Mouse (Mus musculus): Measurements from ENCODE around the gene Tigar. TPM values are rescaled to one million over a fixed set of nuclear protein-coding genes. Genes with fewer than 3 reads are reported as not detected.

The Tigar gene
- total and polyA plus RNA-seq, 2 experiments: 2.4 to 4.2 TPM

DNA sequence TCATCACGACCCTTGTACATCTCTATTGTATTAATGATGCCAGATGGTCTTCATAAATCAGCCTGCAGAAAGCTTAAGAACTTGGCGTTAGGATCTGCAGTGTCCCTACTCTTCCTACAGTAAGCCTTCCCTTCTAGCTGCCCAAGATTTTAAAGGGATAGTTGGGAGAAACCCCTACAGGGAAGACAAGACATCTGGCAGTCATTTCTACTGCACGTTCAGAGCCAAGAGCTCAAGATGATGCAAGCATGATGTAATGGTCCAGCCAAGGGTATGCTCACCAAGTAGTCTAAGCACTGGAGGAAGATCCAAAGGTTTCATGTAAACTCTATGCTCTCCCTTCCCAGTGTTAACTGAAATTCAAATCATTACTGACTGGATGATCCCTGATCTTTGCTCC, 23.4 kb upstream of the Tigar start:
- Histone ChIP-seq H3K9ac (ENCODE audit: low read depth, low read length) (no peak overlapping the region), H3K79me2 (ENCODE audit: control insufficient read depth, insufficient read depth, low read length) (no peaks in the 10 kb centered on the region), H3K27ac (replicated peaks; ENCODE audit: insufficient read depth, low read depth, low read length) (no peak overlapping the region), H3K36me3 (ENCODE audit: control insufficient read depth, insufficient read depth, low read length) (no peaks in the 10 kb centered on the region), H3K27me3 (ENCODE audit: control insufficient read depth, insufficient read depth, low read length) (no peaks in the 10 kb centered on the region), H3K4me3 (ENCODE audit: insufficient read depth, low read depth, low read length) (no peak overlapping the region), H3K4me1 (ENCODE audit: control insufficient read depth, insufficient read depth, low read length) (no peaks in the 10 kb centered on the region)
- TF ChIP-seq CTCF (IDR thresholded peaks at IDR 0.05; ENCODE audit: low read depth, low read length) (no peak), POLR2A (IDR thresholded peaks at IDR 0.05; ENCODE audit: extremely low read depth, insufficient read depth, low read length) (no peak)
- DNase-seq (ENCODE audit: extremely low read depth, low read depth, low spot score): no peak
- WGBS: 63% methylated on average over 3 of the region's 3 CpGs

DNA sequence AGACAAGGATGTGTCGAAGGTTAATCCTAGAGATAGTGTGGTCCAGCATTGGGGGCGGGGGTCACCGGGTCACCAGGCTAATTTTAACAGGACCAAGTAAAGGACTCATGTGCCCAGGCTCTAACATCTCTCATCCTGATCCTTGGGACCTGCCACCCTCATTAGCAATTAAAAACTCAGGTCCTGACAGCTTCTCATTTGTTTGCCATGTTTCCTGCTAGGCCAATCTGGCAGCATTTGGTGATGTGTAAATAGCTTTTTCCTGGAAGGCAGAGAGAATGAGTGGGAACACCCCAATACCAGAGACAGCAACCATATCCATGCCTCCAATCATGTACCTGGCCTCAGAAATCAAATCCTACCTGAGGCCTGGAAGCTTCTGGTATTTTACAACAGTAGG, 22.6 kb upstream of the Tigar start:
- no peak overlapping the region for H3K27ac ChIP-seq (replicated peaks; ENCODE audit: insufficient read depth, low read depth, low read length)
- TF ChIP-seq POLR2A (IDR thresholded peaks at IDR 0.05; ENCODE audit: extremely low read depth, insufficient read depth, low read length) (no peak), CTCF (IDR thresholded peaks at IDR 0.05; ENCODE audit: low read depth, low read length) (no peak)
- no peaks in the 10 kb centered on the region for H3K79me2 ChIP-seq (ENCODE audit: control insufficient read depth, insufficient read depth, low read length)
- no peaks in the 10 kb centered on the region for H3K36me3 ChIP-seq (ENCODE audit: control insufficient read depth, insufficient read depth, low read length)
- no peak for DNase-seq (ENCODE audit: extremely low read depth, low read depth, low spot score)
- no peaks in the 10 kb centered on the region for H3K4me1 ChIP-seq (ENCODE audit: control insufficient read depth, insufficient read depth, low read length)
- no peaks in the 10 kb centered on the region for H3K27me3 ChIP-seq (ENCODE audit: control insufficient read depth, insufficient read depth, low read length)
- H3K4me3 ChIP-seq (ENCODE audit: insufficient read depth, low read depth, low read length): no peak overlapping the region
- WGBS: 76% methylated on average over 3 of the region's 3 CpGs
- no peak overlapping the region for H3K9ac ChIP-seq (ENCODE audit: low read depth, low read length)

GRCm38 (mm10) chr6:127130377-127130776, 21.0 kb upstream of the Tigar start:
- WGBS: 86% methylated on average over 13 of the region's 13 CpGs
- Histone ChIP-seq H3K4me3 (ENCODE audit: insufficient read depth, low read depth, low read length) (no peak overlapping the region), H3K79me2 (ENCODE audit: control insufficient read depth, insufficient read depth, low read length) (no peaks in the 10 kb centered on the region), H3K4me1 (ENCODE audit: control insufficient read depth, insufficient read depth, low read length) (no peaks in the 10 kb centered on the region), H3K27ac (replicated peaks; ENCODE audit: insufficient read depth, low read depth, low read length) (no peak overlapping the region), H3K27me3 (ENCODE audit: control insufficient read depth, insufficient read depth, low read length) (no peaks in the 10 kb centered on the region), H3K36me3 (ENCODE audit: control insufficient read depth, insufficient read depth, low read length) (no peaks in the 10 kb centered on the region), H3K9ac (ENCODE audit: low read depth, low read length) (no peak overlapping the region)
- no peak for TF ChIP-seq POLR2A (IDR thresholded peaks at IDR 0.05; ENCODE audit: extremely low read depth, insufficient read depth, low read length)
- TF ChIP-seq CTCF (IDR thresholded peaks at IDR 0.05; ENCODE audit: low read depth, low read length): no peak
- no peak for DNase-seq (ENCODE audit: extremely low read depth, low read depth, low spot score)

DNA sequence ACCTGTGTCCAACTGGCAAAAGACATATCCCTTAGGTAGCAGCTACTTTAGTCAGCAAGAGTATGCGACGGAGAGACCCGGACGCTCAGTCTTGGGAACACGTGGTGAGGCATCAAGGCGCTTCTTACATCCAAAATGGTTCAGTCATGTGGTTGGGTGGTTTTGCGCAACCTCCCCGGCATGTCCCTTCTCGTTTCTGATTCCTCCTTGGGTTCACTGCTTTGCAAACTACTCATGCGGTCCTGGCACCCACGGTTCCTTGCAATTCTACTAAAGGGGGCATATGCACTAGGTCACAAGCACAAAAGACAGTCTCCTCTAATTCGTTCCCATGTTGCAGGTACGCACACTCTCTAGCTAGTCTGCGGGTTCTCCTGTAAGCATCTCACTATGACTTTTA, 20.3 kb upstream of the Tigar start:
- Histone ChIP-seq H3K36me3 (ENCODE audit: control insufficient read depth, insufficient read depth, low read length) (no peaks in the 10 kb centered on the region), H3K27me3 (ENCODE audit: control insufficient read depth, insufficient read depth, low read length) (no peaks in the 10 kb centered on the region), H3K9ac (ENCODE audit: low read depth, low read length) (no peak overlapping the region), H3K27ac (replicated peaks; ENCODE audit: insufficient read depth, low read depth, low read length) (no peak overlapping the region), H3K4me3 (ENCODE audit: insufficient read depth, low read depth, low read length) (no peak overlapping the region), H3K4me1 (ENCODE audit: control insufficient read depth, insufficient read depth, low read length) (no peaks in the 10 kb centered on the region), H3K79me2 (ENCODE audit: control insufficient read depth, insufficient read depth, low read length) (no peaks in the 10 kb centered on the region)
- 88% methylated on average over 14 of the region's 14 CpGs for WGBS
- no peak for TF ChIP-seq CTCF (IDR thresholded peaks at IDR 0.05; ENCODE audit: low read depth, low read length)
- TF ChIP-seq POLR2A (IDR thresholded peaks at IDR 0.05; ENCODE audit: extremely low read depth, insufficient read depth, low read length): no peak
- no peak for DNase-seq (ENCODE audit: extremely low read depth, low read depth, low spot score)

DNA sequence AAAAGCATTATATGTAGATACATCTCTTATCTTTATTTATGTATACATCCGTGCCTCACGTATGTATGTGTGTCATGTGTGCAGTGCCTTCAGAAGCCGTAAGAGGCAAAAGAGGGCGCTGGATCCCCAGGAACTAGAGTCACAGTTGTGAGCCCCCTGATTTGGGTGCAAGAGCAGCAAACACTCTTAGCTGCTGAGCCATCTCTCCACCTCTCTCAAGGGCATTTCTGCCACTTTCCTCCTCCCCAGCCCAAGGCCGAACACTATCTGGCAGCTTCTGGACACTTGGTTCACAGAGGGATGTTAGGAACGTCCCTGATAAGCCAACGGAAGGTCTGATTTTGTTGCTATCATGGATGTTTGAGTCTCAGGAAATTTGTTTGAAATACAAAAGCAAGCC, 14.1 kb upstream of the Tigar start:
- no peaks in the 10 kb centered on the region for H3K36me3 ChIP-seq (ENCODE audit: control insufficient read depth, insufficient read depth, low read length)
- H3K27me3 ChIP-seq (ENCODE audit: control insufficient read depth, insufficient read depth, low read length): no peaks in the 10 kb centered on the region
- no peaks in the 10 kb centered on the region for H3K4me1 ChIP-seq (ENCODE audit: control insufficient read depth, insufficient read depth, low read length)
- WGBS: 83% methylated on average over 7 of the region's 7 CpGs
- H3K79me2 ChIP-seq (ENCODE audit: control insufficient read depth, insufficient read depth, low read length): no peaks in the 10 kb centered on the region
- TF ChIP-seq CTCF (IDR thresholded peaks at IDR 0.05; ENCODE audit: low read depth, low read length) (no peak), POLR2A (IDR thresholded peaks at IDR 0.05; ENCODE audit: extremely low read depth, insufficient read depth, low read length) (no peak)
- H3K27ac ChIP-seq (replicated peaks; ENCODE audit: insufficient read depth, low read depth, low read length): no peak overlapping the region
- H3K9ac ChIP-seq (ENCODE audit: low read depth, low read length): no peak overlapping the region
- H3K4me3 ChIP-seq (ENCODE audit: insufficient read depth, low read depth, low read length): no peak overlapping the region
- DNase-seq (ENCODE audit: extremely low read depth, low read depth, low spot score): no peak

DNA sequence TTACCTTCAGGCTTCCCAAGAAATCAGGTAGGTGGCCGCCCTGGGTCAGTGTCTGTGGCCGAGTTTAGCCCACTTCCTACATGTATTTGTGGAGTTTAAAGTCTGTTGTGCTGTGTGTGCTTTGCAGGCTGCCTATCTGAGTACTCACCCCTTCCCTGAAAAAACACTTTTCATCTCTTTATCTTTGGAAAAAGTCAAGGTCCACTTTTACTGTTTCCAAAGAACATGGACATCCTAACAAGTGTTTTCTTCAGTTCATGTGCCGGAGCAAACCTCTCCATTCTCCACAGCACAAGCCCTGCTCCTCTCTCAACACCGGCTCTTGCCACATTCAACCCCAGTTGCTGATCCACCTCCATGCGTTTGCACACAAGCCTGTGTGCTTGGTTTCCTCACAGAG, 13.6 kb upstream of the Tigar start:
- H3K27ac ChIP-seq (replicated peaks; ENCODE audit: insufficient read depth, low read depth, low read length): no peak overlapping the region
- no peaks in the 10 kb centered on the region for H3K79me2 ChIP-seq (ENCODE audit: control insufficient read depth, insufficient read depth, low read length)
- no peaks in the 10 kb centered on the region for H3K4me1 ChIP-seq (ENCODE audit: control insufficient read depth, insufficient read depth, low read length)
- TF ChIP-seq POLR2A (IDR thresholded peaks at IDR 0.05; ENCODE audit: extremely low read depth, insufficient read depth, low read length) (no peak), CTCF (IDR thresholded peaks at IDR 0.05; ENCODE audit: low read depth, low read length) (no peak)
- no peak overlapping the region for H3K4me3 ChIP-seq (ENCODE audit: insufficient read depth, low read depth, low read length)
- 71% methylated on average over 5 of the region's 5 CpGs for WGBS
- H3K36me3 ChIP-seq (ENCODE audit: control insufficient read depth, insufficient read depth, low read length): no peaks in the 10 kb centered on the region
- H3K9ac ChIP-seq (ENCODE audit: low read depth, low read length): no peak overlapping the region
- H3K27me3 ChIP-seq (ENCODE audit: control insufficient read depth, insufficient read depth, low read length): no peaks in the 10 kb centered on the region
- no peak for DNase-seq (ENCODE audit: extremely low read depth, low read depth, low spot score)

Measured in liver, adult 2 months (tissue).